Comparison of ENCODE assay signal across 9 mouse cellular contexts in the genomic region with DNA sequence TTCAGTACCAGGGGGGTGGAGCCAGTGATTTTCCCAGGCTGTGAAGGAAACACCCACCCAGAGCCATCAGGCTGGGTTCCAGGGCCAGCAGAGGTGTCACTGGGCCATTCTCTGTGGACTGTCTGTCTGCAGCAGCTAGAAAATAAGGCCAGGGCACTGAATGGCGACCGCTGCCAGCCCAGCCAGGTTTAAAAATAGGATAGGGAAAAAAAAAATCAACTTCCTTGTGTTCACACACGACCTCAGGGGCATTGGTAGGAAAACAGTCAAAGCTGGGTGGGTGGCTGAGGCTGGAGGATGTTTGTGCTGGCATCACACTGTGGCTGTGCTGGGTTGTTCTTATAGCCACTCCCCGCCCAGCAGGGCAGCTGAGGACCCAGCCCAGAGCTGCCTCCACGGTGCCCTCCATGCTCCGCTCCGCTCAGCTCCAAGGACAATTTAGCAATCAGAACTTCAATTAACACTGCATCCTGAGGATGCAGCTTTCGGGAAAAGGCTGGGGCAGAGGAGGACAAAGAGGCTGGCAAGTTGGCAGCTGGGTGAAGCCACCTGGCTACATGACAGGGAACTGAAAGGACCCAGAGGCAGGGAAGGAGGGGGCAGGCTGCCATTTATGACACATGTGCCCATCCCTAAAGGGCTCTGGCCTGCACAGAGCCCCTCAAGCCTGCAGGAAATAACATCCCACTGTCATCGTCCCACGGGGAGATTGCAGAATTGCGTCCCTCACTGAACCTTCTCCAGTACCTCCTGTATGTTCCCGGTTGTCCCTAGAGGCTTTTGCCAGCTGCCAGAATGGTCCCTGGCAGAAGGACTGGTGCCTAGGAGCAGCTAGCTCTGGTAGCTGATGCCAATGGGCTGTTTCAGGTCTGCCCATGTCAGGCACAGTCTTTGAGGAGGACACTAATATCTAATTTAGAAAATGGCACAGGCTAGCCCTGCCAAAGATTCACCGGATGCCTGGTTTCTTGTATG. TPM values are rescaled to one million over a fixed set of nuclear protein-coding genes. Genes with fewer than 3 reads are reported as not detected.
DNase-seq lines count a peak whose midpoint lies in the region; ATAC-seq and TF ChIP-seq lines count a peak whose summit lies in the region.
"Had no signal": no experiment of that assay in that cellular context is flagged by ENCODE, and none has a peak within 500 bp of the region (broad histone marks: within the 10 kb centered on the region; RNA-seq: fewer than 3 reads in every experiment).

No protein-coding gene starts in this region.

- DNase-seq in forebrain, embryonic 10.5 days (ENCODE audit: extremely low spot score, low spot score): no peak
- peak; percentile 15 for DNase-seq in Muller cell, postnatal 12 days (ENCODE audit: inconsistent ontology term)
- DNase-seq in heart, adult 2 months: peak; percentile 65 to 76
- peak; percentile 75 for DNase-seq in kidney, postnatal 14 days
- DNase-seq in urinary bladder, adult 18-20 months (ENCODE audit: low spot score in 2 of 2): no peak
- DNase-seq in midbrain, embryonic 14.5 days: no peak
- DNase-seq in embryo, embryonic 10 days (ENCODE audit: low spot score): no peak

- ATAC-seq in forebrain, embryonic 12.5 days (ENCODE audit: low FRiP score): no peak
- ATAC-seq in midbrain, embryonic 14.5 days (ENCODE audit: low FRiP score, low TSS enrichment): no peak

- no peak overlapping the region for H3K4me2 ChIP-seq in forebrain, embryonic 12.5 days
- no peak overlapping the region for H3K4me2 ChIP-seq in midbrain, embryonic 14.5 days (ENCODE audit: low read length)
- H3K4me2 ChIP-seq: limb, embryonic 13.5 days had no signal

- intact Hi-C loops in heart, adult 2 months (cut with DNase I): loop anchor here (2.0 to 5.0 kb wide), 2 partner anchors 47 to 65 kb away; a partner anchor contains a TSS

- peaks cover 36% of the 10 kb centered on the region for H3K4me1 ChIP-seq in forebrain, embryonic 10.5 days
- H3K4me1 ChIP-seq in forebrain, embryonic 12.5 days: peaks cover 9% of the 10 kb centered on the region
- H3K4me1 ChIP-seq in heart, adult 2 months (ENCODE audit: control insufficient read depth, insufficient read depth, low read length): peaks cover 31% of the 10 kb centered on the region
- H3K4me1 ChIP-seq in midbrain, embryonic 14.5 days (ENCODE audit: control insufficient read depth, insufficient read depth, low read length): no peaks in the 10 kb centered on the region

- H3K27me3 ChIP-seq in forebrain, embryonic 10.5 days (ENCODE audit: poor library complexity, severe bottlenecking): no peaks in the 10 kb centered on the region
- H3K27me3 ChIP-seq in forebrain, embryonic 12.5 days: no peaks in the 10 kb centered on the region
- no peaks in the 10 kb centered on the region for H3K27me3 ChIP-seq in heart, adult 2 months (ENCODE audit: control insufficient read depth, insufficient read depth, low read length)
- H3K27me3 ChIP-seq in midbrain, embryonic 14.5 days (ENCODE audit: control insufficient read depth, insufficient read depth, low read length): no peaks in the 10 kb centered on the region
- H3K27me3 ChIP-seq: limb, embryonic 13.5 days had no signal

- peak; percentile 22; the same call in 1 of the 2 replicates for TF ChIP-seq CTCF in heart, adult 2 months (IDR thresholded peaks at IDR 0.05)

- peak overlapping the region; percentile 58 for H3K27ac ChIP-seq in forebrain, embryonic 10.5 days
- no peak overlapping the region for H3K27ac ChIP-seq in forebrain, embryonic 12.5 days
- peak overlapping the region; percentile 77 for H3K27ac ChIP-seq in heart, adult 2 months
- no peak overlapping the region for H3K27ac ChIP-seq in midbrain, embryonic 14.5 days (replicated peaks; ENCODE audit: low read depth, low read length)
- H3K27ac ChIP-seq: limb, embryonic 13.5 days had no signal

- H3K9ac ChIP-seq in forebrain, embryonic 12.5 days: no peak overlapping the region
- H3K9ac ChIP-seq in heart, adult 2 months (ENCODE audit: low read depth, low read length): no peak overlapping the region
- no peak overlapping the region for H3K9ac ChIP-seq in midbrain, embryonic 14.5 days (replicated peaks; ENCODE audit: low read length)
- H3K9ac ChIP-seq: limb, embryonic 13.5 days had no signal

- H3K36me3 ChIP-seq in forebrain, embryonic 10.5 days (replicated peaks): no peaks in the 10 kb centered on the region
- H3K36me3 ChIP-seq in forebrain, embryonic 12.5 days (replicated peaks): no peaks in the 10 kb centered on the region
- H3K36me3 ChIP-seq in heart, adult 2 months (ENCODE audit: control insufficient read depth, insufficient read depth, low read length): no peaks in the 10 kb centered on the region
- no peaks in the 10 kb centered on the region for H3K36me3 ChIP-seq in midbrain, embryonic 14.5 days (ENCODE audit: control insufficient read depth, insufficient read depth, low read length)
- H3K36me3 ChIP-seq: limb, embryonic 13.5 days had no signal

- H3K4me3 ChIP-seq in forebrain, embryonic 10.5 days: no peak overlapping the region
- H3K4me3 ChIP-seq in forebrain, embryonic 12.5 days (replicated peaks): no peak overlapping the region
- no peak overlapping the region for H3K4me3 ChIP-seq in heart, adult 2 months
- no peak overlapping the region for H3K4me3 ChIP-seq in midbrain, embryonic 14.5 days (replicated peaks; ENCODE audit: low read depth, low read length)
- H3K4me3 ChIP-seq: limb, embryonic 13.5 days had no signal

- 66% methylated on average over 13 of the region's 13 CpGs for WGBS in forebrain, embryonic 10.5 days
- 67% methylated on average over 13 of the region's 13 CpGs for WGBS in forebrain, embryonic 12.5 days
- WGBS in heart, adult 2 months: 18% methylated on average over 13 of the region's 13 CpGs
- 62% methylated on average over 13 of the region's 13 CpGs for WGBS in midbrain, embryonic 14.5 days

- H3K9me3 ChIP-seq in forebrain, embryonic 10.5 days: no peaks in the 10 kb centered on the region
- H3K9me3 ChIP-seq in forebrain, embryonic 12.5 days: no peaks in the 10 kb centered on the region
- no peaks in the 10 kb centered on the region for H3K9me3 ChIP-seq in midbrain, embryonic 14.5 days (ENCODE audit: control insufficient read depth, low read length)
- H3K9me3 ChIP-seq: limb, embryonic 13.5 days had no signal

- TF ChIP-seq POLR2A in heart, adult 2 months (IDR thresholded peaks at IDR 0.05; ENCODE audit: insufficient read depth, low read depth, low read length): no peak

- TF ChIP-seq EP300 in heart, adult 2 months (IDR thresholded peaks at IDR 0.05; ENCODE audit: insufficient read depth, low read depth, low read length): no peak; the same call in 1 of the 2 replicates

- no peaks in the 10 kb centered on the region for H3K79me2 ChIP-seq in heart, adult 2 months (replicated peaks; ENCODE audit: control insufficient read depth, insufficient read depth, low read length)

RNA-seq across cellular contexts. Expression of a gene that starts 48.0 kb away (rescaled TPM):
- polyA plus RNA-seq in forebrain, embryonic 10.5 days (2016; fragmentation: Nextera tagmentation; extraction: Ambion mirVana): 55.8 and 59.6 TPM in 2 replicates
- polyA plus RNA-seq in forebrain, embryonic 12.5 days (2016; fragmentation: Nextera tagmentation; extraction: Ambion mirVana): 44.2 and 44.7 TPM in 2 replicates
- total RNA-seq in heart, adult 2 months (2021): 10 to 100 TPM; 24.0 to 25.5 TPM
- polyA plus RNA-seq in heart, adult 2 months (2012; rRNA removed): 24.0 and 28.1 TPM in 2 replicates
- 30.7 and 31.4 TPM in 2 replicates for polyA plus RNA-seq in midbrain, embryonic 14.5 days (2014; fragmentation: Nextera tagmentation; extraction: Ambion mirVana)

Comparison
In these comparisons a context has a peak if more than half of its experiments do, and no peak if none do; other contexts are left out.
1. H3K27ac ChIP-seq: peak in forebrain, embryonic 10.5 days (single experiment) and heart, adult 2 months (single experiment); none in forebrain, embryonic 12.5 days (single experiment) and midbrain, embryonic 14.5 days (single experiment).
2. DNase-seq: peak in Muller cell, postnatal 12 days (single experiment), heart, adult 2 months (2 of 2) and kidney, postnatal 14 days (single experiment); none in forebrain, embryonic 10.5 days (single experiment), urinary bladder, adult 18-20 months (0 of 2), midbrain, embryonic 14.5 days (single experiment) and embryo, embryonic 10 days (single experiment).